Mouse (Mus musculus) neutrophil, adult 5-6 weeks (primary cell): Measurements from ENCODE around the gene Bcl3. TPM values are rescaled to one million over a fixed set of nuclear protein-coding genes. Genes with fewer than 3 reads are reported as not detected.
"Not testable (repeated sequence)": the region's sequence is repeated elsewhere in the genome, so short reads cannot be mapped to it uniquely, and the experiment has no call there.

Experiments
- ATAC-seq: fragments of 151-379, 151-347 bp; 2 replicates; pipeline ENCODE4 v1.8.0; 2017; ENCODE audit warnings: mild to moderate bottlenecking, moderate TSS enrichment; ENCODE audit not compliant: insufficient number of reproducible peaks, poor library complexity, low FRiP score, severe bottlenecking; ENCODE audit errors: extremely low read depth
- total RNA-seq: library from RNA; stranded (forward); fragments of 200-1000 nt; gene quantifications from 2 replicates; pipeline ENCODE4 v1.2.3, GENCODE M21; 2017

Bcl3 gene
- total RNA-seq, 1 experiment from 2014 or later, result 59.9 TPM

DNA sequence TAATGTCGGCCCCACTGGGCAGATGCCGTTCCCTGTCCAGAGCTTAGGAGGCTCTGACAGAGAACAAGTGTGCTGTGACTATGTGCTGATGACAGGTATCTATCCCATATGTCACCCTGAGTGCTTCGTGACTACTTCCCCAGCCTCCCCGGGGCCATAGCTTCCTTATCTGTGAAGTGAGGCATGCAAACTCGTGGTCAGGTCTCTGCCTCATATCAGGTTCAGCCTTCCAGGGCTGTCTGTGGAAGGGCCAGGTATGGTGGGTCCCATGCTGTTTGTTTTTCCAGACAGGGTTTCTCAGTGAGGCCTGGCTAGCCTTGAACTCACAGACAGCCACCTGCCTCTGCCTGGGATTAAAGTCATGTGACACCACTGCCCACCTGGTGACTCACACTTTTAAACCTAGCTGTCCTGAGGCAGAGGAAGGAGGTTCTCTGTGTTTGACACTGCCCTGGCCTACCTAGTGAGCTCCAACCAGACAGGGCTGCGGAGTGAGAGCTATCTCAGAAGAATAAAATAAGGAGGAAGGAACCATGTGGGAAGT is 8.9 kb downstream of the Bcl3 start:
- no peak for ATAC-seq

DNA sequence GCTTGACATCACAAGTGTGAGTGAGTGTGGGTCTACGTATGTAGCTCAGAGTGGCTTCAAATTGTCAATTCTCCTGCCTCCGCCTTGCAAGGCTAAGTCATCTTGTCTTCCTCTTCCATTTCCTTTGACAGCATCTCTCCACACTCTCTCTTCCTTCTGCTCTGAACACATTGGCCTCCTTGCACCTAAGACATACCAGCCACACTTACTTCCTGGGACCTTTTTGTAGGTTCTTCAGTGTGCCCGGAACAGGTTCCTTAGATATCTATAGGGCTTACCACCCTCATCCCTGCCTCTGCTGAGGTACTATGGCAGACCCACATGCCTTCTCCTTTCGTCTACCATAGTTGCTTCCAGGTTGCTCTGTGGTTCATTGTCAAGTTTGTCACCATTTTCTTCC is 9.4 kb downstream of the Bcl3 start:
- no peak for ATAC-seq

DNA sequence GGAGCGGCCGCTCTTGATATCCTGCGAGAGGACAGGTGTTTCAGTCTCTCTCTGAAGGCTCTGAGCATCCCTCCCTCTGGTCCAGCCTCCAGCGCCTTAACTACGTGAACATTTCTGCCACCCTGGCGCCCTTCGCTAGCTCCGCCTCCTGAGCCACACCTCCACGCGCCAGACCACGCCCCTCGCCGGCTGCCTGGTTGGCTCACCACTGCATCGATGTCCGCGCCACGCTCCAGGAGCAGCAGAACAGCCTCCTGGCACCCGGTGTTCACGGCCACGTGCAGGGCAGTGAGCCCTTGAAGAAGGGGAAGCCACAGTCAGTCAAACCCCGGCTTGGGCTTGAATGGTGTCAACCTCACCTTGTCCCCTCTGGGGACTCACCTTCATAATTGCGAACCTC is 11.5 kb downstream of the Bcl3 start:
- ATAC-seq, result no peak

DNA sequence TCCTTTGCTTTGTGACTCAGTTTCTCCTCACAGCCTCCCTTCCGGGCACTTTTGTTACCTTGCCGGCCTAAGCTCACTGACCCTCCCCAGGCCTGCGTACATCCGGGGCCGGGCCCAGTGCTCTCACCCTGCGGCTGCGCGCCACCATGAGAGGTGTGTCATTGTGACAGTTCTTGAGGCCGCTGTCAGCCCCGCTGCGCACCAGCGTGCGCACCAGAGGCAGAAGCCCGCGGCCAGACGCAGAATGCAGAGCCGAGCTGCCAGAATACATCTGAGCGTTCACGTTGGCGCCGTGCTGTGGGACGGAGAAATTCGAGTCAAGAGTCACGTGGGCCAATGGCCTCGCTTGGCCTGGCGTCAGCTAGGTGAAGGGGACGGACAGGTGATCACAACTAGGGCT is 13.2 kb downstream of the Bcl3 start:
- ATAC-seq, result no peak

DNA sequence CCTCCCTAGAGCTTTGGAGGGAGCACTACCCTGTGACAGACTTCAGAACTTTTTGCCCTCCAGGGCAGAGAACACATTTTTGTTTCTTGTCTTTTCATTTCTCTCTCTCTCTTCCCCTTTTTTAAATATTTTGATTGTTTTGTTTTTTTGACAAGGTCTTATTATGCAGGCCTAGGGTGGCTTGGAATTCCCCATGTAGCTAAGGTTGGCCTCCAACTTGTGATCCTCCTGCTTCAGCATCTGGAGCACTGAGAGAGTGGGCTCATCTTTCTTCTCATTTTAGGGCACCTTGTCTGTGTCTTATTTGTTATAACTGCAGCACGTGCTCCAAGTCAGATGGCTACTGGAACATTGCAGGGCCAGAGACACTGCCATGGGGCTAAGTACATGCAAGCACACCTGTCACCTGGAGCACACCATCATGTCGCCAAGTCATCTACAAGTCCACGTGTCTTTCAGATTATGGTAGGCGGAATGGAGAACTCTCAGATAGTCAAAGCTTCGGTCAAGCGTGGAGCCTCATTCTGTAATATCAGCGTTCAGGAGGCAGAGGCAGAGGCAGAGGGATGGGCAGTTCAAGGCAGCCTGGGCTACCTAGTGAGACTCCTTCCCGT is 16.1 kb downstream of the Bcl3 start:
- peak; percentile 31; the same call in 1 of the 2 replicates for ATAC-seq

DNA sequence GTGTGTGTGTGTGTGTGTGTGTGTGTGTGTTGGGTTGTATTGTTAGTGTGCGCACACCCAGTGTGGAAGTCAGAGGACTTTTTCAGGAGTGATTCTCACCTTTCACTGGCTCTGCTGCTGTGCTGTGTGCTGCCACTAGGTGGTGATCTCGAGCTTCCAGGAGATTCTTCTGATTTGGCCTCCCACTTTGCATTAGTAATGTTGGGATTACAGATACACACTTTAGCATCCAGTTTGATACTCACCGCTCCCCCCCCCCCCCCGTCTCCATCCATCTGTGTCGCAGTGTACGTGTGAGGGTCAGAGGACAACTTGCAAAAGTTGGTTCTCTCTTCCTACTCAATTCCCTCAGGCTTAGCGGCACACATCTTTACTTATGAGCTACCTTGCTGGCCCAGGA is 19.6 kb downstream of the Bcl3 start:
- ATAC-seq, result peak; percentile 79

DNA sequence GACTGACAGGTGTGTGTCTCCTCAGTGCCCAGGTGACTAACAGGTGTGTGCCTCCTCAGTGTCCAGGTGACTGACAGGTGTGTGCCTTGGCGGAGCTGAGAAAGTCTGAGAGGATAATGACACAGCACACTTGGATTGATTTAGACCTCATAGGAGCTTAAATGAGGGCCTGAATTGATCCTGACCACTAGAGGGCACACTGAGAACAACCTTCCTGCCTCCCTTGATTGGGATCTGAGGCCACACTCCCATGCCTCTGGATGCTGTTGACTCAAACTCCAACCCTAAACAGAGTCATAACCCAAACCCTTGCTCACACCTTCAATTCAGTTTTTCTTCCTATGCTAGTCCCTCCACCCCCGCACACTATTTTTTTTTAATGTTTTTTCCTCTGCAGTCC is 21.8 kb downstream of the Bcl3 start:
- ATAC-seq, result peak; percentile 40; the same call in 1 of the 2 replicates

DNA sequence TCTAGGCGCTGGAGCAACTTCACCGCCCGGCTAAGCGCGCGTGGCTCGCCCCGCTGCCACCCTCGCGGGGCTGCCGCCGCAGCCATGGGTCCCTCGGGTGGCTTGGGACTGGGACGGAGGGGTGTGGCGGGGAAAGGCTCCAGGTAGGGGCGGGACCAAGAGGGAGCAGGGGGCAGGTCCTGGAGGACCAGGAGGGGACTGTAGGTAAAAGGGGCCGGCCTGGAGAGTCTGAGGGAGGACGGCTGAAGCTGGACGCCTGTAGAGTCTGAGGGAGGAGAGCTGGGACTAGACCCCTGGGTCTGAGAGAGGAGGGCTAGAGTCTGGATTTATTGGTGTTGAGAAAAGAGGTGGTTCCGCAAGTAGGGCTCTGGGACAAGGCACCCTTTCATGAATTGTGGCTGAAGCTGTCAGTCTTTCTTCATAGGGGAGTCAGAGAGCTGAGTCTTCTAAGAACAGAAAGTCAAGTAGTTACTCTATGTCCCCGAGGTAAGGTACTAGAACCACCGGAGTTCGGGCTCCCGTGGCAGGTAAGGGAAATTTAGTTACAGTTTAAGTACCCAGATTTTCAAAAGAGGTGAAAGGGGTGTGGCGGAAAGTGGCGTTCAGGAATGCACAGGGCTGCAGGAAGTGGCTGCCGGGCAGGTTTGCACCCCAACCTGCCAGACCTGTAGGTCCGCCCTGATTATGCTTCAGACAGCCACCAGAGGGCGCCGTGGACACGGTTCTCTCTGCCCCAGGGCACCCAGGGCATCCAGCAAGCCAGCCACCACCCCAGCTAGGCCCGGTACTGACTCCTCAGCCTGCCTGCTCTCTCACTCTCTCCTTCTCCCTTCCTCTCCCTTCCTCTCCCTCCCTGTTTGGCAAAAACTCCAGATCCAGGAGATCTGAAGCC is 25.6 kb downstream of the Bcl3 start, which contains the start of gene Cblc:
TSS of gene Cblc (minus strand) at position 113 of the 892 bp plus-strand sequence.
- ATAC-seq, result peak; percentile 96

DNA sequence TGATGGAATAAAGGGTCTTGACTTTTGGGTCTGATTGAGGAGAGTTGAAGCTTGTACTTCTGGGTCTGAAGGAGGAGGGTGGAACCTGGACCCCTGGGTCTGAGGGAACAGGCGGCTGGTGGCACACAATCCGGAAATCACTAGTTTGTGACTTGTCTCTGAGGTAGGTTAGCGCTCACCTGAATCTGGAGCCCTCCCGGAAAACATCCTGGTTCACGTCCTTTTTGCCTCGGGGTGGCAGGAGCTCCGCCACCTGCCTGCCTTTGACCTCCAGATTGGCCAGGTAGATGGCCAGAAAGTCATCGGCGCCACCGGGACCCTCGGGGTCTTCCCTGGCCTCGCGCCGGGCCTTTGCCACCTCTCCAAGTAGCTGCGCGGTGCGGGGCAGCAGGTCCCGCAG is 26.3 kb downstream of the Bcl3 start:
- ATAC-seq, result no peak

DNA sequence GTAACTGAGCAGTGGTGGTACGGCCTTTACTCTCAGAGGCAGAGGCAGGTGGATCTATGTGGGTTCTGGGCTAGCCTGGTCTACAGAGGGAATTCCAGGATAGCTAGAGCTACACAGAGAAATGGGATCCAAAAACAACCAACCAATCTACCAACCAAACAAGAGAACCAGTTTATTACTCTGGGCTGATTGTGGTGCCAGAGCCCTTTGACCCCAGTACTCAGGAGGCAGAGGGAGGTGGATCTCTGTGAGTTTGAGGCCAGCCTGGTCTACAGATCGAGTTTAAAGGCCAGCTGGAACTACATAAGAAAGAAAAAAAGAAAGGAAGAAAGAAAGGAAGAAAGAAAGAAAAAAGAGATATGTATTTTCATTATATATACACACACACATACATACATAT is 27.3 kb downstream of the Bcl3 start:
- ATAC-seq, result no peak

DNA sequence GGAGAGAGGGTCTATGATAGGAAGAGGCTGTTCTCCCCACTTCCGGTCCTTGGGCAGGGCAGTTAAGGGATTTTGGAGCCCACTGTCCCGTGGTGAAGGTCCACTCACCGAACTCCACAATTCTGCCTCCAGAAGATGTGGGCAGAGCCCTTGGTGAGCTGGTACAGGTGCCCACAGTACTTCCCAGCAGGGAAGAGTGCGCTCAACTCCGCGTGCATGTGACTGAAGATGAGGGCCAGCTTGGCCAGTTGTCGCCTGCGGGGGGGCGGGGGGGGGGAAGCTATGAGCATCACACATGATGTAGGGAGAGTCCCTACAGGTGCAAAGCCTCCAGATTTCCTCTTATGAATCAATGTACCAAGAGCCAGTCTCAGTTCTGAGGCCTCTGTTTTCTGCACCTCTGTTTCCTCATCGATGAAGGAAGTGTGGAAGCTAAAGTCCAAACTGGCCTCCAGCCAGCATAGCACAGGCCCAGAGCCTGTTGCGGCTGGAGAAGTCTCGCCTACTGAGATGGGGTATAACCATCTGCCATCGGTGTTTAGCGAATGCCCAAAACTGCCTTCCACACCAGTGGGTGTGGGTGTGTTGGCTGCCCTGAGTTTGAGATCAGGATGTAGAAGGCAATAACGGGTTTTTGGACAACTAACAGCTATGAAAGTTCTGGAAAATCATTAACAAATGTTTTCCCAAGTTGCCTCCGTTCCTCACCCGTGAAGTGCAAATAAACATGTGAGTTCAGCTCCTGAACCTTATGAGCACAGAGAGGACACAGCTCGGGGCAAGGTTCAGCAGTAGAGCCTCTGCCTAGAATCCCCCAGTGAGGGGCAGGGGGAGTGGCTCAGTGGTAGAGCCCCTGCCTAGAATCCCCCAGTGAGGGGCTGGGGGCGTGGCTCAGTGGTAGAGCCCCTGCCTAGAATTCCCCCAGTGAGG is 29.6 kb downstream of the Bcl3 start:
- ATAC-seq, result no peak

DNA sequence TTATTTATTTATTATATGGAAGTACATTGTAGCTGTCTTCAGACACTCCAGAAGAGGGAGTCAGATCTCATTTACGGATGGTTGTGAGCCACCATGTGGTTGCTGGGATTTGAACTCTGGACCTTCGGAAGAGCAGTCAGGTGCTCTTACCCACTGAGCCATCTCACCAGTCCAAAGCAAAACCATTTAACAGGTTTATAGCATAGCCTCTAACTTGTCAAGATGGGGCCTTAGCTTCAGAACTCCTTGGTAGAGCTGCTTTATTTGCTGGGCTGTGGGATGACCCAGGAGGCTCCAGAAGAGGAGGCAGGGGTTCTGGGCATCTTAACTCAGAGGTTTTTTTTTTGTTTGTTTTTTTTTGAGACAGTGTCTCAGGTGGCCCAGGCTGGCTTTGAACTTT is 31.1 kb downstream of the Bcl3 start:
- not testable (repeated sequence) for ATAC-seq

DNA sequence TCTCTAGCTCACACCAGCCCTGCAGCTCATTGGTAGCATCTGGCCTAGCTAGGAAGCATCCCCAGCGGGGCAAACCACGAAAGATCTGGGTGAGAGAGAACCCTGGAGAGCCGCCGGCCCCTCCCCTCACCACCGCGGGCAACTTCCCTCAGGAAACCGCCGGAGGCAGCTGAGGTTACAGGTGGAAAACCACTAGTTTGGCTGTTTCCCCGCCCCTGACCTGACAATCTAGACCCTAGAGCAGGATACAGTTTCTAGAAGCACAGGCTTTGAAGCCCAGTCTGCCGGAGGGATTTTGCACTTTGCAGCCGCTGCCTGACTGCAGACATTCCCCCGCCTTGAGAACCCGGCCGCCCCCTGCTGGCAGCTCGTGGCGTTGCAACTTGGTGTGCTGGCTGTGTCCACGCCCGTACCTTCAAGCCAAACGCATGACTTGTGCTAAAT is 32.6 kb downstream of the Bcl3 start:
- ATAC-seq, result peak; percentile 74

DNA sequence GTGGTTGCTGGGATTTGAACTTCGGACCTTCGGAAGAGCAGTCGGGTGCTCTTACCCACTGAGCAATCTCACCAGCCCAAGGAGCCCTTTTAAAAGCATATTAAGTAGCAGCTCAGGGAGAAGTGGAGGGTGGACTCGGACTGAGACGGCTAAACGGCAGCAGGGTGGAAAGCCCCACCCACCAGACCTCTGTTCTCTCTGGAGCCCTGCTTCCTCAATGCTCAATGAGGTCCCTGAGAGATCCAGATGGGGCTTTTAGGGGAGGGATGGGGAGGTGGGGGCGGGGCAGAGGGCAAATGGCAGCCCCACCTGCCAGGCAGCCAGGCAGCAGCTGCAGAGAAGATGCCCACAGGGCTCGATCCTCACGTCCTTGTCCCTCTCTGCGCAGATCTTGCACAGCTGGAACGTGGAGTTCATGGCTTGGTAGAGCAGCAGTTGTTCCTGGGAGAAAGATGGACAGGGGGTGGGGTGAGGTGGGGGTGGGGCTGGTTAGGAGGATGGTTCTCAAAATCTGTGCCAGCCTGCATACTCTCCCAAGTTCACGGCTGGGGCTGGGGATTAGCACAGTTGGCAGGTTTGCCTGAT is 36.6 kb downstream of the Bcl3 start:
- no peak for ATAC-seq

DNA sequence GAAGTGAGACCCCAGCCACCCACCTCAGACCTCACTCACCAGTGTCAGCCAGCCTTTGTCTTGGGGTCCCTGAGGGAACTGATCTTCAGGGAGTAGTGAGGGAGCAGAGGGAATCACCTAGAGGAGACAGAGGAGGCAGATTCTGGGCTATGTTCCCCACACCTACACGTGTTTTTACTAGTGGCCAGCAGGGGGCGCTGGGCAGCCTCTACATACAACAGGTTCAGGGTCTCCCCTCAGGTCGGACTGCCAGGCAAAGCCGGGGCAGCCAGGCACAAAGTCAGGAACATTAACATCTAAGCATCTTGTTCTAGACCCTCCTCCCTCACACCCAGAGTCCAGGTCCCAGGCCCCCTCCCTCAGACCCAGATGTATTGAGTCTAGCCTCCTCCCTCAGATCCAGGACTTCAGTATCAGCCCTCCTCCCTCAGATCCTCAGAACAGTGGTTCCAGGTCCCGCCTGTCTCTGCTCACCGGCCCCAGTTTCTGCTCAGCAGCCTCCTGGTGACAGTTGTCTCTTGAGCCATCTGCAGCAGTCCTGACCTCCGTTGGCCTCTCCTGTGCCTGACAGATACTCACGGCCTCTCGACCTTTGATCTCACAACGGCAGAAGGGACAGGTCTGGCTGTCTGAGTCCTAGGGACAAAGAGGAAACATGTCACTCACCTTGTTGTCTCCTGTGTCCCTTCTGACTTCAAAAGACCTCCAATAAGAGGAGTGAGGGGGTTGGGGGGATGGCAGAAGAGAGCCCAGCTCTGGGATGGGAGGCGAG is 37.6 kb downstream of the Bcl3 start:
- ATAC-seq, result no peak

DNA sequence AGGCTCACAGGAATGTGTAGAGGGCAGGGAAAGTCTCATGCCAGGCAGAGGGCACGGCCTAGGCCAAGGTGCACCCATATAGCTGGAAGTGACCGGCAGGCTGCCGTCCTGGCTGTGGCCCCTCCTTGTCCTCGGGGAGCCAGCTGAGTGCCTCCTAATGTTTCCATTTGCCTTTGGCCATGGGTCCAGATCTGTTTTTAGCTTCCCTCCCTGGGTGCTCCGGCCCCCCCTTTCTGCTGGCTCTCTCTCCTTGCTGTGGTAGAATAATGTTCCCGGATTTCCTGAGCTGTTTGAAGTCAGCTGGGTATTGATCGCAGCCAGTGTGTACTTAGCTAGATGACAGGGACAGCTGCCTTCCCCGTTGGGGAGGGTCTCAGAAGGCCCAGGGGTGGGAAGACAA is 38.9 kb downstream of the Bcl3 start:
- ATAC-seq, result no peak

DNA sequence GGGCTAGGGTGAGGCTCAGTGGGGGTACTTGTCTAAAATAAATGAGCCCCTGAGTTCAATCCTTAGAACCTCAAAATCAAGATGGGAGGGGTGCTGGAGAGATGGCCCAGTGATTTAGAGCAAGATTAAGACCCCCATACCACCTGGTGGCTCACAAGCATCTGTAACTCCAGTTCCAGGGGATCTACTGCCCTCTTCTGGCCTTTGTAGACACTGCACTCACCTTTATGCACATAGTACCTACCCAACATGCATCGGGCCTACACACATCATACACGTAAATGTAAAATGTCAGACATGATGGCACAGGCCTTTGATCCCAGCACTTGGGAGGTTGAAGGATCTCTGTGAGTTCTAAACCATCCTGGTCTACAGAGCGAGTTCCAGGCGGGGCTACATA is 39.9 kb downstream of the Bcl3 start:
- no peak for ATAC-seq

DNA sequence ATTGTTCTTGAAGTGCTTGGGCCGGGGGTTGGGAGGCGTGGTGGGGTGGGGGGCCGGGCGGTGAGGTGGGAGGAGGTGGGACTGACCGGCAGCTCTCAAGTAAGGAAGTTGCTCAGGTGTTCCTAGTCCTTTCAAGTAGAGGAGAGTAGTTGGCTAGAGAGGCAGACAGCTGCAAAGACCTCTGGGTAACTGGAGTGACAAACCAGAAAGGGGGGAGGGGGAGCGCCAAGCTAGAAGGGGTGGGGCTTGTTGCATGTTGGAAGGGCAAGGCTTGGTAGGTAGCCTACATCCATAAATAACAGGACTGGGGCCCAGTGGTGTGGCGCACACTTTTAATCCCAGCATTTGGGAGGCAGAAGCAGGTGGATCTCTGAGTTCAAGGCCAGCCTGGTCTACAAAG is 40.8 kb downstream of the Bcl3 start:
- no peak for ATAC-seq
